Mouse (Mus musculus) olfactory bulb, adult 2 months (tissue): ENCODE results near the gene Olfr692.

Experiments
- CTCF ChIP-seq: fragments of 200-500 bp; IDR thresholded peaks from 2 replicates; pipeline ENCODE4 v1.5.1; 2012; ENCODE audit warnings: low read depth, mild to moderate bottlenecking, low read length, moderate library complexity; ENCODE audit not compliant: insufficient read depth
- POLR2A ChIP-seq: fragments of 200-500 bp; IDR thresholded peaks from 2 replicates; pipeline ENCODE4 v1.6.1; 2012; ENCODE audit warnings: mild to moderate bottlenecking, low read depth, low read length, moderate library complexity; ENCODE audit not compliant: insufficient read depth

DNA sequence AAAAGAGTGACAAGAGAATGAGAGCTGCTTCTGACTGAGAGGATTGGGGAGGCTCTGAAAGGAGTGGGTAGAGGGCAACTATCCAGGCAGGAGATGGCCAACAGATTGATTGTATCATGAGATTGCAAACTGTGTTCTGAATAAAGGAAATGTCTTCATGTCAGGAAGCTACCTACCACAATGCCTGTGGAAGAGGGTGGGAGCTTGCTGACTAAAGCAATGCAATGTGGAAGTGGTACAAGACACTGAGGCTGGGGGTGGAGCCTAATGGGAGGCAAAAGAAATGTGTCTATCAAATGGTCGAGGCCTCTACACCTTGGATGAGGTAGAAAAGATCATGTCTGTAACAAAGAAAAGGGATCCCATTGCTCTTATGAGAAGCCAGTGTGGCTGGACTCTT, 38.3 kb downstream of the Olfr692 start:
- TF ChIP-seq CTCF (no peak), POLR2A (no peak)
